Mouse (Mus musculus) liver, postnatal 0 days (tissue): ENCODE data around the gene Olfr568. TPM values are rescaled to one million over a fixed set of nuclear protein-coding genes. Genes with fewer than 3 reads are reported as not detected.

ENCODE experiments used
- ATAC-seq: fragments of 200-750 bp; cut with Nextera tagmentation; 2 replicates; pipeline ENCODE4 v1.8.0; 2017; ENCODE audit warnings: mild to moderate bottlenecking, moderate library complexity
- DNase-seq: peaks from one replicate; pipeline ENCODE4 v3.0.0-alpha.2; 2016
- H3K27ac ChIP-seq: fragments of 300-500 bp; sonication (generic); 2 replicates; pipeline ENCODE4 v1.5.1; 2014; ENCODE audit warnings: antibody characterized with exemption, moderate library complexity, mild to moderate bottlenecking, low read depth
- H3K27me3 ChIP-seq: fragments of 300-500 bp; sonication (generic); 2 replicates; pipeline ENCODE4 v1.6.1; 2014; ENCODE audit warnings: low read length, control low read depth, mixed read lengths; ENCODE audit not compliant: insufficient read depth
- H3K36me3 ChIP-seq: fragments of 300-500 bp; sonication (generic); replicated peaks from 2 replicates; pipeline ENCODE4 v1.6.1; 2014; ENCODE audit warnings: mild to moderate bottlenecking, control low read depth, low read length, moderate library complexity, mixed read lengths; ENCODE audit not compliant: insufficient read depth
- H3K4me1 ChIP-seq: fragments of 300-500 bp; sonication (generic); 2 replicates; pipeline ENCODE4 v1.6.1; 2014; ENCODE audit warnings: antibody characterized with exemption, mild to moderate bottlenecking, control low read depth; ENCODE audit not compliant: insufficient read depth
- H3K4me2 ChIP-seq: fragments of 300-500 bp; sonication (generic); 2 replicates; pipeline ENCODE4 v1.6.1; 2014; ENCODE audit warnings: low read depth, mild to moderate bottlenecking, low read length, moderate library complexity, mixed read lengths
- H3K4me3 ChIP-seq: fragments of 300-500 bp; sonication (generic); 2 replicates; pipeline ENCODE4 v1.5.1; 2014; ENCODE audit warnings: low read depth, low read length
- H3K9ac ChIP-seq: fragments of 300-500 bp; sonication (generic); replicated peaks from 2 replicates; pipeline ENCODE4 v1.6.1; 2014; ENCODE audit warnings: mild to moderate bottlenecking, moderate library complexity
- H3K9me3 ChIP-seq: fragments of 300-500 bp; sonication (generic); 2 replicates; pipeline ENCODE4 v1.6.1; 2016; ENCODE audit warnings: mild to moderate bottlenecking, control low read depth, low read length, mixed read lengths
- CTCF ChIP-seq: sonication (generic); IDR thresholded peaks from 2 replicates; pipeline ENCODE4 v1.5.1; 2016; ENCODE audit warnings: antibody characterized with exemption, low read depth
- EP300 ChIP-seq: IDR thresholded peaks from 2 replicates; pipeline ENCODE4 v1.6.1; 2016; ENCODE audit warnings: antibody characterized with exemption, low read depth, mild to moderate bottlenecking
- WGBS: fragments of 180-500 bp; shearing (Covaris S2); extraction: QIAGEN DNeasy Blood & Tissue Kit; methylation state at CpG from one replicate; pipeline ENCODE4 v1.1.7; 2014; ENCODE audit not compliant: insufficient replicate concordance; 5-methylcytosine and 5-hydroxymethylcytosine counted together
- polyA plus RNA-seq: library from polyadenylated mRNA; unstranded; fragments of >200 nt; fragmentation: Nextera tagmentation; extraction: Ambion mirVana; gene quantifications from 2 replicates; pipeline ENCODE4 v1.2.1, GENCODE M21; 2015

The Olfr568 gene
- not detected in 2 replicates for polyA plus RNA-seq

GRCm38 (mm10) chr7:102876822-102877221 lies at the start of gene Olfr568:
Gene Olfr568, plus strand, starts transcription at chr7:102877122.
- no peaks in the 10 kb centered on the region for H3K4me1 ChIP-seq
- no peak for ATAC-seq
- TF ChIP-seq CTCF (no peak), EP300 (no peak)

GRCm38 (mm10) chr7:102855807-102856206 lies 21.1 kb upstream of the Olfr568 start:
- H3K4me2 ChIP-seq = no peak overlapping the region
- H3K27ac ChIP-seq = no peak overlapping the region
- H3K9me3 ChIP-seq = no peaks in the 10 kb centered on the region
- no peak overlapping the region for H3K4me3 ChIP-seq
- no peak for TF ChIP-seq CTCF
- TF ChIP-seq EP300 = no peak
- no peak for DNase-seq
- H3K9ac ChIP-seq = no peak overlapping the region
- no peak for ATAC-seq
- no peaks in the 10 kb centered on the region for H3K27me3 ChIP-seq
- H3K36me3 ChIP-seq = no peaks in the 10 kb centered on the region
- H3K4me1 ChIP-seq = no peaks in the 10 kb centered on the region

More at GRCm38 (mm10) chr7:102876822-102877221, at the start of gene Olfr568:
- DNase-seq = no peak
- no peaks in the 10 kb centered on the region for H3K36me3 ChIP-seq
- H3K4me2 ChIP-seq = no peak within 1 kb of the TSS
- no peaks in the 10 kb centered on the region for H3K27me3 ChIP-seq
- H3K9me3 ChIP-seq = no peaks in the 10 kb centered on the region
- H3K9ac ChIP-seq = no peak within 1 kb of the TSS
- no peak within 1 kb of the TSS for H3K4me3 ChIP-seq
- H3K27ac ChIP-seq = no peak within 1 kb of the TSS

- ATAC-seq (no peak), DNase-seq (no peak)
- no peak within 1 kb of the TSS for H3K9ac ChIP-seq
- no peaks in the 10 kb centered on the region for H3K36me3 ChIP-seq
- H3K27me3 ChIP-seq = no peaks in the 10 kb centered on the region
- no peaks in the 10 kb centered on the region for H3K4me1 ChIP-seq
- TF ChIP-seq CTCF = no peak
- no peak for TF ChIP-seq EP300
- H3K4me3 ChIP-seq = no peak within 1 kb of the TSS
- no peak within 1 kb of the TSS for H3K4me2 ChIP-seq
- WGBS = 77% methylated on average over 1 of the region's 1 CpGs
- H3K9me3 ChIP-seq = no peaks in the 10 kb centered on the region
- H3K27ac ChIP-seq = no peak within 1 kb of the TSS
These were observed 18.3 kb upstream of the Olfr568 start, which contains the start of gene Olfr566 for GRCm38 (mm10) chr7:102858665-102859064. Gene Olfr566, minus strand, starts transcription at chr7:102858765.

- Histone ChIP-seq H3K9ac (no peak within 1 kb of the TSS), H3K4me3 (no peak within 1 kb of the TSS), H3K27ac (no peak within 1 kb of the TSS), H3K9me3 (no peaks in the 10 kb centered on the region), H3K4me2 (no peak within 1 kb of the TSS), H3K4me1 (no peaks in the 10 kb centered on the region), H3K36me3 (no peaks in the 10 kb centered on the region), H3K27me3 (no peaks in the 10 kb centered on the region)
- TF ChIP-seq EP300 (no peak), CTCF (no peak)
- WGBS = 60% methylated on average over 3 of the region's 3 CpGs
- ATAC-seq (no peak), DNase-seq (no peak)
These were observed 13.9 kb downstream of the Olfr568 start, which contains the start of gene Olfr569 for GRCm38 (mm10) chr7:102890782-102891181. Gene Olfr569, minus strand, starts transcription at chr7:102890882.

- H3K9ac ChIP-seq = no peak overlapping the region
- no peak for DNase-seq
- no peak for TF ChIP-seq EP300
- TF ChIP-seq CTCF = no peak
- no peak for ATAC-seq
- 31% methylated on average over 1 of the region's 1 CpGs for WGBS
- no peaks in the 10 kb centered on the region for H3K4me1 ChIP-seq
- H3K27ac ChIP-seq = no peak overlapping the region
- H3K4me2 ChIP-seq = no peak overlapping the region
- no peaks in the 10 kb centered on the region for H3K9me3 ChIP-seq
- no peaks in the 10 kb centered on the region for H3K27me3 ChIP-seq
- no peak overlapping the region for H3K4me3 ChIP-seq
- no peaks in the 10 kb centered on the region for H3K36me3 ChIP-seq
These were observed 38.3 kb downstream of the Olfr568 start for GRCm38 (mm10) chr7:102915261-102915660.

- Histone ChIP-seq H3K4me1 (no peaks in the 10 kb centered on the region), H3K4me2 (no peak overlapping the region), H3K9me3 (no peaks in the 10 kb centered on the region), H3K4me3 (no peak overlapping the region), H3K9ac (no peak overlapping the region), H3K27ac (no peak overlapping the region), H3K27me3 (no peaks in the 10 kb centered on the region), H3K36me3 (no peaks in the 10 kb centered on the region)
- 46% methylated on average over 5 of the region's 5 CpGs for WGBS
- TF ChIP-seq EP300 (no peak), CTCF (no peak)
- ATAC-seq (no peak), DNase-seq (no peak)
These were observed 39.5 kb downstream of the Olfr568 start for GRCm38 (mm10) chr7:102916405-102916804.
